Mouse (Mus musculus): ENCODE measurements at regions not wholly inside any gene's neighbourhood (a gene's known extent, or its start where the extent isn't known, plus 50 kb on each side); places are given as distances from the start of the nearest gene placed in this dataset.

- Histone ChIP-seq H3K9ac (no peak overlapping the region), H3K27me3 (no peaks in the 10 kb centered on the region), H3K36me3 (no peaks in the 10 kb centered on the region), H3K4me2 (no peak overlapping the region), H3K4me3 (no peak overlapping the region), H3K27ac (replicated peaks) (no peak overlapping the region), H3K4me1 (replicated peaks) (no peaks in the 10 kb centered on the region), H3K9me3 (no peaks in the 10 kb centered on the region)
- no peak for ATAC-seq (ENCODE audit: low FRiP score, low read depth)
- 84% methylated on average over 10 of the region's 10 CpGs for WGBS
Measured at GRCm38 (mm10) chr10:14216191-14216992, 250.5 kb downstream of the Hivep2 start.

- H3K9me3 ChIP-seq = no peaks in the 10 kb centered on the region
- H3K4me1 ChIP-seq (replicated peaks) = no peaks in the 10 kb centered on the region
- H3K27me3 ChIP-seq = no peaks in the 10 kb centered on the region
- no peak overlapping the region for H3K4me2 ChIP-seq
- WGBS = 86% methylated on average over 4 of the region's 4 CpGs
- H3K4me3 ChIP-seq = no peak overlapping the region
- H3K27ac ChIP-seq (replicated peaks) = no peak overlapping the region
- no peak overlapping the region for H3K9ac ChIP-seq
- ATAC-seq (ENCODE audit: low FRiP score, low read depth) = no peak
- H3K36me3 ChIP-seq = no peaks in the 10 kb centered on the region
Measured at GRCm38 (mm10) chr10:14215512-14215911, 249.6 kb downstream of the Hivep2 start.

DNA sequence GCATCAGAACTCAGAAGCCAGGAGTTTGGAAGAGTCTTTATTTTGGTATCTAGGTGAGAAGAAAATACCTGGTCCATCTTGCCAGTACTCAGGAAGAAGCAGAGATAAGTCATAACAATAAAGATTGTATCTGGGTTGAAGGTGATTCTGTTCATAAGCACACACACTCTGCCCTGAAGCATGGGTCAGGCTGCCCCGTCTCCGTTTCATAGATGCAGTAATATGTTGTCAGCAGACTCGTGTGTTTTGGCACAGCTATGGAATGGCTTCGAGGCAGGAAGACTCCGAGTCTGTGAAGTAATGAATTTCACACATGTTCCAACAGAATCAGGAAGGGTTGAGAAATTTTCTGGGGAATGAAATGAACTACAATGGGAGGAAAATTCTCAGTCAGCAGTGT lies 247.7 kb downstream of the Hivep2 start:
- H3K36me3 ChIP-seq = no peaks in the 10 kb centered on the region
- WGBS = 89% methylated on average over 5 of the region's 5 CpGs
- H3K4me1 ChIP-seq (replicated peaks) = no peaks in the 10 kb centered on the region
- no peak overlapping the region for H3K4me3 ChIP-seq
- no peak overlapping the region for H3K4me2 ChIP-seq
- no peak for ATAC-seq (ENCODE audit: low FRiP score, low read depth)
- no peaks in the 10 kb centered on the region for H3K27me3 ChIP-seq
- no peak overlapping the region for H3K27ac ChIP-seq (replicated peaks)
- no peaks in the 10 kb centered on the region for H3K9me3 ChIP-seq
- no peak overlapping the region for H3K9ac ChIP-seq

DNA sequence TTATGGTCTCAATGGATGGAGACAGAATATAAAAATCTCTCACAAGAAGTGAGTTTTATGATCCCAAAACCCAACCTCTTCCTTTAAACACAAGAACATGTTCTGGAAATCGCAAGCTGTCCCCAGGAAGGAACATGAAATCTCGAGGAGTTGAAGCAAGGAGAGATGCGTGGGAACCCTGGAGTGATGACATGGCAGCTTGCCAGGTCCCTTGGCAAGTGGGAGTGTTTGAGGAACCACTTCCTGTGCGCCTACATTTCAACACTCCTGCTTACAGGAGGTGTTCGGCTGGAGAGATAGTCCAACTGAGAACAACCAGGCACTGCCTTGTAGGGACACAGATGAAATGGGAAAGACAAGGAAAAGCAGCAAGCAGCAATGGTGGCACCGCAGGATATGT lies 246.1 kb downstream of the Hivep2 start:
- no peaks in the 10 kb centered on the region for H3K27me3 ChIP-seq
- no peak overlapping the region for H3K27ac ChIP-seq (replicated peaks)
- ATAC-seq (ENCODE audit: low FRiP score, low read depth) = no peak
- H3K4me2 ChIP-seq = no peak overlapping the region
- WGBS = 71% methylated on average over 6 of the region's 6 CpGs
- no peak overlapping the region for H3K4me3 ChIP-seq
- no peaks in the 10 kb centered on the region for H3K4me1 ChIP-seq (replicated peaks)
- H3K36me3 ChIP-seq = no peaks in the 10 kb centered on the region
- no peak overlapping the region for H3K9ac ChIP-seq
- no peaks in the 10 kb centered on the region for H3K9me3 ChIP-seq

DNA sequence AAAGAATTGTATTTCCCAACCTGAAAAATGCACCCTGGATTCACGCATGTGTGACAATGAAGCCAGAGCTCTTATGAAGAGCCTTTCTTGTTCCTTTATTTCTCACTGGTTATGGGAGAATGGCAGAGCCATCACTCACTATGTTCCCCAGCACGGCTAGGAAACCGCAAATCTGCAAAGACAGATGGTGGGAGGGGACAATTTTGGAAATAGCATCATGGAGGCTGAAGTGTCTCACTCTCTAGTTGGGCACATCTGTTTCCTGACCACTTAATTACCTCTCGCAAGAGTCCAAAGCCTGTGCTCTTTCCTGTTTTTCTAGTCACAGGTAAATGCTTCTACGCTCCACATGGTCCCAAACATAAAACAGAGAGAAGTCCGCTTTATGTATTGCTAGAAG lies 245.6 kb downstream of the Hivep2 start:
- H3K36me3 ChIP-seq = no peaks in the 10 kb centered on the region
- H3K27ac ChIP-seq (replicated peaks) = no peak overlapping the region
- no peaks in the 10 kb centered on the region for H3K9me3 ChIP-seq
- no peak for ATAC-seq (ENCODE audit: low FRiP score, low read depth)
- no peak overlapping the region for H3K4me2 ChIP-seq
- no peaks in the 10 kb centered on the region for H3K4me1 ChIP-seq (replicated peaks)
- H3K4me3 ChIP-seq = no peak overlapping the region
- WGBS = 84% methylated on average over 6 of the region's 6 CpGs
- H3K27me3 ChIP-seq = no peaks in the 10 kb centered on the region
- H3K9ac ChIP-seq = no peak overlapping the region

GRCm38 (mm10) chr10:14210445-14210844 lies 244.6 kb downstream of the Hivep2 start:
- Histone ChIP-seq H3K9ac (no peak overlapping the region), H3K27me3 (no peaks in the 10 kb centered on the region), H3K4me3 (no peak overlapping the region), H3K9me3 (no peaks in the 10 kb centered on the region), H3K4me2 (no peak overlapping the region), H3K27ac (replicated peaks) (no peak overlapping the region), H3K36me3 (no peaks in the 10 kb centered on the region), H3K4me1 (replicated peaks) (no peaks in the 10 kb centered on the region)
- ATAC-seq (ENCODE audit: low FRiP score, low read depth) = no peak
- 91% methylated on average over 8 of the region's 8 CpGs for WGBS

GRCm38 (mm10) chr10:14210045-14210444 lies 244.2 kb downstream of the Hivep2 start:
- no peak overlapping the region for H3K9ac ChIP-seq
- no peaks in the 10 kb centered on the region for H3K36me3 ChIP-seq
- H3K4me1 ChIP-seq (replicated peaks) = no peaks in the 10 kb centered on the region
- WGBS = 84% methylated on average over 6 of the region's 6 CpGs
- no peaks in the 10 kb centered on the region for H3K27me3 ChIP-seq
- H3K27ac ChIP-seq (replicated peaks) = no peak overlapping the region
- H3K4me3 ChIP-seq = no peak overlapping the region
- ATAC-seq (ENCODE audit: low FRiP score, low read depth) = no peak
- no peaks in the 10 kb centered on the region for H3K9me3 ChIP-seq
- H3K4me2 ChIP-seq = no peak overlapping the region

GRCm38 (mm10) chr10:14208206-14208605 lies 242.3 kb downstream of the Hivep2 start:
- 87% methylated on average over 6 of the region's 6 CpGs for WGBS
- H3K4me3 ChIP-seq = no peak overlapping the region
- H3K4me1 ChIP-seq (replicated peaks) = no peaks in the 10 kb centered on the region
- H3K9me3 ChIP-seq = no peaks in the 10 kb centered on the region
- no peak overlapping the region for H3K4me2 ChIP-seq
- H3K36me3 ChIP-seq = no peaks in the 10 kb centered on the region
- no peaks in the 10 kb centered on the region for H3K27me3 ChIP-seq
- no peak overlapping the region for H3K9ac ChIP-seq
- no peak overlapping the region for H3K27ac ChIP-seq (replicated peaks)
- ATAC-seq (ENCODE audit: low FRiP score, low read depth) = no peak

GRCm38 (mm10) chr10:14207616-14208015 lies 241.7 kb downstream of the Hivep2 start:
- Histone ChIP-seq H3K27ac (replicated peaks) (no peak overlapping the region), H3K4me2 (no peak overlapping the region), H3K36me3 (no peaks in the 10 kb centered on the region), H3K4me3 (no peak overlapping the region), H3K9me3 (no peaks in the 10 kb centered on the region), H3K4me1 (replicated peaks) (no peaks in the 10 kb centered on the region), H3K27me3 (no peaks in the 10 kb centered on the region), H3K9ac (no peak overlapping the region)
- WGBS = 62% methylated on average over 5 of the region's 5 CpGs
- no peak for ATAC-seq (ENCODE audit: low FRiP score, low read depth)

DNA sequence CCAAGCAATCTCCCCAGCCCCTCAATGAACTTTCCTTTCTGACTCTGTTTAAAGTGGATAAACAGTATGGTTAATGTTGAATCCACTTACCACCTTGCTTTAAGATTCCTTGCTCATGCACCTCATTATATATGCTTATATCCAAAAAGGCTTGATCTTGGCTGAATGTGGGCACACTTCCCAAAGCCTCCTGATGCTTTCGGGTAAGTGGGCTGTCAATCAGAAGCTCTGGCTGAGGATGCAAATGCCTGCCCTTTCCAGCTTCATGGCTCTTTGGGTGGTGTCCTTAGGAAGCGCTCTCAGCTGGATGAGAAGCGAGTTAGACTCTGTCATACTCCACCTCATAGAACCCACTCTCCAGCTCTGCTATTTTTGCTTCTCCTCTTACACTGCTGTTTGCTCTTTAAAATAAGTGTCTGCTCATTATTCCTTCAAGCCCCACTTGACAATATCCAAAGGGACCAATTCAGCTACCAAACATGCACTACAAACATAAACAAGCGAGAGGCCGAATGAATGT lies 241.2 kb downstream of the Hivep2 start:
- H3K27ac ChIP-seq (replicated peaks) = no peak overlapping the region
- ATAC-seq (ENCODE audit: low FRiP score, low read depth) = no peak
- WGBS = 73% methylated on average over 5 of the region's 5 CpGs

More for the DNA sequence above, 241.2 kb downstream of the Hivep2 start:
- H3K9ac ChIP-seq = no peak overlapping the region
- H3K4me1 ChIP-seq (replicated peaks) = no peaks in the 10 kb centered on the region
- H3K9me3 ChIP-seq = no peaks in the 10 kb centered on the region
- no peaks in the 10 kb centered on the region for H3K36me3 ChIP-seq
- no peak overlapping the region for H3K4me2 ChIP-seq
- no peaks in the 10 kb centered on the region for H3K27me3 ChIP-seq
- no peak overlapping the region for H3K4me3 ChIP-seq

All from hindbrain, embryonic 15.5 days (tissue).